Mouse (Mus musculus): ENCODE data around the gene Tanc1.

GRCm38 (mm10) chr2:59839755-59840154, 227.9 kb downstream of the Tanc1 start:
- TF ChIP-seq CTCF (IDR thresholded peaks at IDR 0.05; ENCODE audit: extremely low read depth, insufficient read length, insufficient replicate concordance, low read depth, low read length) (no peak), POLR2A (IDR thresholded peaks at IDR 0.05; ENCODE audit: low read depth, low read length) (no peak)

Measured in small intestine, adult 2 months (tissue).